Mouse (Mus musculus) C3H10T1/2 (cell line): Measurements from ENCODE around the gene Acsm3. TPM values are rescaled to one million over a fixed set of nuclear protein-coding genes. Genes with fewer than 3 reads are reported as not detected.

ENCODE experiments used
- polyA plus RNA-seq, 2 experiments: library from polyadenylated mRNA; unstranded; fragments of >200 nt; fragmentation: generic; extraction: Trizol; gene quantifications; one replicate each; pipeline ENCODE4 v1.2.1; 2012; ENCODE audit warnings: missing spikeins in 2 of 2

Acsm3 gene
- under 1 TPM in 1 of 2 experiments, not detected in 1; 0.05 TPM for polyA plus RNA-seq

DNA sequence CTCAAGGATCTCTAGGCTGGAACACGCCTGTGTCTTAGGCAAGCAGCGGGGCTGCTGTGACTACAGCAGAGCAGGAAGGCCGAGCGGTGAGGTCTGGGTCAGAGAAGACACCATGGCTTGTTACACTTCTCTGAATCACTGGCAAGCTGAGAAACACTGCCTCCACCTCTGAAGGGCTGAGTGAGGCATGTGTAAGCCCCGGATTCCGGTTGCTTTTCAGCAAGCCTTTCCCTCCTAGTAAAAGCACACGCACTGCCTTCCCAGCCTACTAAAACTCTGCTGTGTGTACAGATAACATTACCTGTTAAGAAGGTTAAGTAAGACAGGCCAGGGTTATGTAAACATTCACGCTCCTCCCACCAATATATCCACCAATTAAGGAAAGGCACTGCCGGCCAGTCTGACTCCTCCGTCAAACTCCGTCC lies at the start of gene Acsm3:
Gene Acsm3 (plus strand): TSS at position 397 of the 425 bp plus-strand sequence.

DNA sequence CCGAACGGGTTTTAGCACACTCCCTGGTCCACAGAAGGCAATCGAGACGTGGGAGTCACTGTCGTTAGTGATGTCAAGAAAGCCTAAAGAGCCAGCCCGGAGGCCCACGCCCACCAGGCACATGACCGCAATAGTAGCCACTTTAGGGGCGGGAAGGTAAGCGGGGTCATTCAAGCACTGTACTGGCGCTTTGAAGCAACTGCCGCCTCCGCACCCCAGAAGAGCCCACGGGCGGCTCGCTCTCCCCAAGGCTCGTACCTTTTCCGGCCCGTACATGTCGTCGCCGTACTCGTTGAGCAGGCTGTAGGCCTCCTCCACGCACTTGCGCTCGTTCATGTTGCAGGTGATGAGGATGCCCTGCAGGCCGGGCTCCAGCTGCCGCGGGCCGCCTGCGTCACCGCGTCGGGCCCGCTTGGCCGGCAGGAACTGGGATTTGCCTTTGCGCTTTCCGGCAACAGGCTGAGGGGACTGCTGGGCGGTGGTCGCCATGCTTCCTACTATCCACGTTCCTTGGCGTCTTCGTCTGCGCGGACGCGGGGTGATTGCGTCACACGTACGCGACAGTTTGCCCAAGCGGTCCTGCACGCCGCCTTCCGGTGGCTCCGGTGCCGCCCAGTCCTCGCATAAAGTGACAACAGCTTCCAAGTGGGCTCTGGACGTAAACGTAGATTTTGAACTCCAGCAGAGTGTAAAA lies 40.3 kb upstream of the Acsm3 start, which contains the start of gene Thumpd1:
Gene Thumpd1 (minus strand): TSS at position 546 of the 694 bp plus-strand sequence.

DNA sequence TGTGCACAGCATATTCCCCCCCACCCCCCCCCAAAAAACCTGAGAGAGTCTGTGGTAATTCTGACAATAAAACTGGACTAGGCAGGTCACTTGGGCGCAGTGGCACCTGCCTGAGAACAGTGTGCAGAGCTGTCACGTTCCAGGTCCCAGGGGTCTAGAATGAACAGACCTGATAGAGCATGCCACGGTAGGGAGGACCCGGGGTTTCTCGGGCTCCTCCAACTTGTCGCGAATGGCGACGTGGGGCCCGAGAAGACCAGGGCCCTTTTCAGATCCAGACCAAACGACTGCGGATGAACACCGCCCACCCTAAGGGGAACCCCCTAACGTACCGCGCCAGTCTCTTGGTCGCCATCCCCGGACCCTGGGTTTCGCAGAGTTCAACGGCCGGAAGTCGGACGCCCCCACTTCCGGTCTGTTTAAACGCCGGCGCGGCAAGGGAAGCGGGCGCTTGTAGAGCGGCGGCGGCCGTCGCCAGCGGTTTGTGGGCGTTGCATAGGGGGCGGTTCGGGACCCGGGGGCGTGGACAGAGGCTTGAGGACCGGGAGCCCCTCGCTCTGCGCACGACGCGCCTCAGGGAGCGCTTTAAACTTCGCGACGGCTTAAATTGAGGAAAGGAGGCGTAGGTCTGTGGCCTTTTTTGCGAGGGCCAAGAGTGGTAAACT lies 33.0 kb downstream of the Acsm3 start, which contains the start of the genes Rexo5 and Eri2:
Gene Rexo5 (plus strand): TSS at position 421 of the 665 bp plus-strand sequence.
Gene Eri2 (minus strand): TSS at position 473 of the 665 bp plus-strand sequence.

Other genes starting within 250 kb of the Acsm3 start
- gene Acsm5, start 241.5 kb upstream of the Acsm3 start, polyA plus RNA-seq = not detected
- not detected for gene Pdilt, start 237.4 kb upstream of the Acsm3 start, polyA plus RNA-seq
- not detected for gene Acsm2, start 206.6 kb upstream of the Acsm3 start, polyA plus RNA-seq
- gene Acsm1, start 153.9 kb upstream of the Acsm3 start, polyA plus RNA-seq = not detected
- not detected for gene Acsm4, start 70.9 kb upstream of the Acsm3 start, polyA plus RNA-seq
- gene Thumpd1, start 40.1 kb upstream of the Acsm3 start, polyA plus RNA-seq = 10 to 100 TPM in 1 of 2 experiments, 1 to 10 TPM in 1; 1.8 to 10.4 TPM
- 1 to 10 TPM in 1 of 2 experiments, under 1 TPM in 1; 0.84 to 6.0 TPM for gene Rexo5, start 33.1 kb downstream of the Acsm3 start, polyA plus RNA-seq
- 1 to 10 TPM in 1 of 2 experiments, under 1 TPM in 1; 0.28 to 1.8 TPM for gene Eri2, start 33.1 kb downstream of the Acsm3 start, polyA plus RNA-seq
- 1 to 10 TPM in 1 of 2 experiments, under 1 TPM in 1; 0.90 to 3.3 TPM for gene Lyrm1, start 134.9 kb downstream of the Acsm3 start, polyA plus RNA-seq
- gene Dcun1d3, start 135.4 kb downstream of the Acsm3 start, polyA plus RNA-seq = 1 to 10 TPM in 1 of 2 experiments, under 1 TPM in 1; 0.33 to 2.8 TPM